Mouse (Mus musculus) bone marrow macrophage, adult 2 months (primary cell): ENCODE measurements around the gene Mfrp. TPM values are rescaled to one million over a fixed set of nuclear protein-coding genes. Genes with fewer than 3 reads are reported as not detected.
A peak's percentile ranks its signal among the peaks of the same experiment; 100 is the strongest.

Experiments
- H3K27ac ChIP-seq: 2 replicates; pipeline ENCODE4 v1.5.1; 2012; ENCODE audit warnings: low read depth, low read length; ENCODE audit not compliant: insufficient read depth
- H3K4me1 ChIP-seq: 2 replicates; pipeline ENCODE4 v1.6.1; 2012; ENCODE audit warnings: low read length; ENCODE audit not compliant: control insufficient read depth, insufficient read depth
- H3K4me3 ChIP-seq: 2 replicates; pipeline ENCODE4 v1.5.1; 2012; ENCODE audit warnings: mild to moderate bottlenecking, low read length, moderate library complexity; ENCODE audit not compliant: insufficient read depth
- CTCF ChIP-seq: IDR thresholded peaks from 2 replicates; pipeline ENCODE4 v1.5.1; 2012; ENCODE audit warnings: low read depth, mild to moderate bottlenecking, low read length, moderate library complexity
- POLR2A ChIP-seq: IDR thresholded peaks from 2 replicates; pipeline ENCODE4 v1.6.1; 2012; ENCODE audit warnings: mild to moderate bottlenecking, low read depth, low read length, borderline replicate concordance
- polyA plus RNA-seq: library from polyadenylated mRNA; stranded (reverse); fragments of >200 nt; gene quantifications from 2 replicates; pipeline ENCODE4 v1.2.4, GENCODE M21; 2012; ENCODE audit not compliant: missing spikeins, insufficient read depth, insufficient read length

Gene Mfrp
- not detected in 2 replicates for polyA plus RNA-seq

DNA sequence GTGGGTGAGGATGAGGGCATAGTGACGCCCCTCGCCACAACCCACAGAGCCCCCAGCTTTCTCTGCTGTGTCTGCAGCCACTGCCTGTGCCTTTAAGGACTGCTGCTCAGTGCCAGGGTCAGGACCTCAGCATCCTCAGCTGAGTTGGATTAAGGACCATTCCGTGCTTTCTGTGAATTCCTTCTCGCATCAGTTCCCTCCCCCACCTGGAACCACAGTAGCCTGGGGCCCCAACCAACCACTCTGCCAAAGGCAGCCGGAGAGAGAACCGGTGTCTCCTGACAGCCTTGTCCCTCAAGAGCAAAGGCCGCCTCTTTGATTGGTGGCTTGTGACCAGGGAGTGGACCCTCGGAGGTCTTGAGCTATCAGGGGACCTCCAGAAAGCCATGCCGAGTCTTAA, at the start of gene Mfrp:
Gene Mfrp, plus strand, starts transcription at position 240 of the 400 bp plus-strand sequence.
- TF ChIP-seq CTCF (no peak), POLR2A (no peak)
- H3K27ac ChIP-seq = no peak within 1 kb of the TSS
- no peak within 1 kb of the TSS for H3K4me3 ChIP-seq
- no peaks in the 10 kb centered on the region; the same call in 1 of the 2 replicates for H3K4me1 ChIP-seq

DNA sequence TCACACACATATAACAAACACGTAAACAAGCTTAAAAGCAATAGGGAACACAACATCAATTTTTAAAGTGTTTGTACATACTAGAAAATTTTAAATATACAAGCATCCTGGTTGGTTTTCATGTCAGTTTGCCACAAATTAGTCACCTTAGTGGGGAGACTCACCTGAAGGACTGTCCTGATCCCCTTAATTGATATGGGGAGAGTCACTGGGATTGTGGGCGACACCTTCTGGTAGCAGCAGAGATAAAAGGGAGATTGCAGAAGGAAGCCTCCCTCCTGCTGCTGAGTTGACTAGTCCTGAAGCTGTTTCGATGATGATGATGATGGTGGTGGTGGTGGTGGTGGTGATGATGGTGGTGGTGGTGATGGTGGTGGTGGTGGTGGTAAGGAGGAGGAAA, 48.7 kb upstream of the Mfrp start:
- Histone ChIP-seq H3K27ac (no peak overlapping the region), H3K4me1 (no peaks in the 10 kb centered on the region), H3K4me3 (no peak overlapping the region)
- TF ChIP-seq POLR2A (no peak), CTCF (no peak)

GRCm38 (mm10) chr9:44053936-44054335, 47.6 kb upstream of the Mfrp start:
- H3K4me3 ChIP-seq = no peak overlapping the region
- no peaks in the 10 kb centered on the region for H3K4me1 ChIP-seq
- TF ChIP-seq POLR2A (no peak), CTCF (no peak)
- H3K27ac ChIP-seq = no peak overlapping the region

DNA sequence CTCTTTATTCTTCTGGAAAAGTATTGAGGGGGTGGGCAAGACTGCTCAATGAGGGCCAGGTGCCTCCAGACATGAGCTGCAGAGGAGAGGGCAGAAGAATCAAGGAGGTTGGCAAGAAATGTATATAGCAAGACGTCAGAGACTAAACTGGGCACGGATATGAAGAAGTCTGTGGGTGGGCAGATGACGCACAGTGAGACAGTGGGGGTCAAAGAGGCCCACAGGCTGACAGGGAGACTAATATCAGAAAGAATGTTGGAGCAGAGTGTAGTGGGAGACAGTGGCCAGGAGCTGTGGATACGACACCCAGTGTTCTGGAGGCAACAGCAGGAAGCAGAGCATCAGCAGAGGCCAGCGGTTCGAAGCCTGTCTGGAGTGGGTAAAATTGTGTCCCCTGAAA, 42.9 kb upstream of the Mfrp start:
- Histone ChIP-seq H3K27ac (no peak overlapping the region), H3K4me3 (no peak overlapping the region), H3K4me1 (no peaks in the 10 kb centered on the region)
- TF ChIP-seq CTCF (no peak), POLR2A (no peak)

DNA sequence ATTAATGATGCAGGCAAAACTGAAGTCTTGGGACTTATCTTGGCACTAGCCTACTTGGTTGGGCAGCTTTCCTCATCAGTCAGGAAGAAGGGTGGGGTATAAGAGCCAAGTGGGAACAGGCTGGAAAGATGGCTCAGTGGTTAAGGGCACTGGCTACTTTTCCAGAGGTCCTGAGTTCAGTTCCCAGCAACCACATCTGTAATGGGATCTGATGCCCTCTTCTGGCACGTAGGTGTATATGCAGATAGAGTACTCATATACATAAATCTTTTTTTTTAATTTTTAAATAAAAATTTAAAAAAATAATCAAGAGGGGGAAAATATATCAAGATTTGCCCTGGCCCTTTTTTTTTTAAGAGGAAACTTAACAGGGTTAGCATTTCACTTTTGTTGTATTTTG, 36.4 kb upstream of the Mfrp start:
- H3K4me3 ChIP-seq = no peak overlapping the region
- no peak overlapping the region for H3K27ac ChIP-seq
- H3K4me1 ChIP-seq = peaks cover 4% of the 10 kb centered on the region; the same call in 1 of the 2 replicates
- TF ChIP-seq CTCF (no peak), POLR2A (no peak)

GRCm38 (mm10) chr9:44066785-44067225, 34.7 kb upstream of the Mfrp start, which contains the start of gene Usp2:
Usp2 (plus strand) TSS chr9:44067021.
- no peak within 1 kb of the TSS for H3K27ac ChIP-seq
- TF ChIP-seq CTCF = peak; percentile 34; the same call in 1 of the 2 replicates
- TF ChIP-seq POLR2A = no peak
- H3K4me3 ChIP-seq = peak within 1 kb of the TSS; percentile 62
- H3K4me1 ChIP-seq = peaks cover 4% of the 10 kb centered on the region; the same call in 1 of the 2 replicates

- H3K27ac ChIP-seq = no peak overlapping the region
- no peak for TF ChIP-seq CTCF
- TF ChIP-seq POLR2A = no peak
- H3K4me3 ChIP-seq = peak overlapping the region; percentile 62
Observed at GRCm38 (mm10) chr9:44067241-44067959, 34.1 kb upstream of the Mfrp start.

GRCm38 (mm10) chr9:44067960-44068330, 33.6 kb upstream of the Mfrp start:
- no peak for TF ChIP-seq POLR2A
- TF ChIP-seq CTCF = no peak
- Histone ChIP-seq H3K4me3 (no peak overlapping the region), H3K4me1 (peaks cover 4% of the 10 kb centered on the region; the same call in 1 of the 2 replicates)

More at GRCm38 (mm10) chr9:44067241-44067959, 34.1 kb upstream of the Mfrp start:
- peaks cover 4% of the 10 kb centered on the region; the same call in 1 of the 2 replicates for H3K4me1 ChIP-seq

GRCm38 (mm10) chr9:44069252-44069651, 32.3 kb upstream of the Mfrp start:
- Histone ChIP-seq H3K4me3 (no peak overlapping the region), H3K4me1 (peaks cover 4% of the 10 kb centered on the region; the same call in 1 of the 2 replicates), H3K27ac (no peak overlapping the region)
- no peak for TF ChIP-seq CTCF
- TF ChIP-seq POLR2A = no peak

More at GRCm38 (mm10) chr9:44067960-44068330, 33.6 kb upstream of the Mfrp start:
- H3K27ac ChIP-seq = no peak overlapping the region
